Mouse (Mus musculus) liver, postnatal 0 days (tissue): ENCODE data around the gene Mdga1.

Experiments used
- CTCF ChIP-seq: sonication (generic); IDR thresholded peaks from 2 replicates; pipeline ENCODE4 v1.5.1; 2016; ENCODE audit warnings: antibody characterized with exemption, low read depth
- EP300 ChIP-seq: IDR thresholded peaks from 2 replicates; pipeline ENCODE4 v1.6.1; 2016; ENCODE audit warnings: antibody characterized with exemption, low read depth, mild to moderate bottlenecking

DNA sequence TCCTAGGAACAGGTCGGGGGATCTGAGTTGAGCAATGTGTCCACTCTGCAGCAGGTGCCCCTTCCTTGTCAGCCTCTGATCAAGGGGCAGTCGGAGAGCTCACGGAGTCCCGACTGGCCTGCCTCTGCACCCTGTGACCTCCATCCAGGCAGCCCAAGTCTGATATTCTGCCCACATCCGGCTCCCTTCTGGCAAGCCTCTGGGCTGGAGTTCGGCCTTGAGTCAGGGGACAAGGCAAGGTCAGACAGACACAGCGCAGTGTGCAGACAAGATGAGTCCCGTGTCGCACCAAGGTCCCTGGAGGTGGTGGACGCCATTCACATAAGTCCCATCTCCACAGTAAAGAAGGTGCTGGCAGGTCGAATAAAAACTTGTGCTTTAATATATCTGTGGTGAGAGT is 138.2 kb downstream of the Mdga1 start:
- TF ChIP-seq CTCF (no peak), EP300 (no peak)
